Mouse (Mus musculus) liver, embryonic 15.5 days (tissue): ENCODE data around the gene Inpp4b. TPM values are rescaled to one million over a fixed set of nuclear protein-coding genes. Genes with fewer than 3 reads are reported as not detected.

Experiments
- ATAC-seq: fragments of 200-750 bp; cut with Nextera tagmentation; 2 replicates; pipeline ENCODE4 v1.8.0; 2017; ENCODE audit warnings: moderate number of reproducible peaks, mild to moderate bottlenecking, moderate library complexity; ENCODE audit not compliant: insufficient read depth
- H3K27ac ChIP-seq: fragments of 300-500 bp; sonication (generic); replicated peaks from 2 replicates; pipeline ENCODE4 v1.5.1; 2015; ENCODE audit warnings: mild to moderate bottlenecking, inconsistent platforms
- H3K27me3 ChIP-seq: fragments of 300-500 bp; sonication (generic); 2 replicates; pipeline ENCODE4 v1.6.1; 2015; ENCODE audit warnings: mild to moderate bottlenecking, inconsistent platforms
- H3K36me3 ChIP-seq: fragments of 300-500 bp; sonication (generic); replicated peaks from 2 replicates; pipeline ENCODE4 v1.6.1; 2015; ENCODE audit warnings: moderate library complexity, mild to moderate bottlenecking, inconsistent platforms
- H3K4me1 ChIP-seq: fragments of 300-500 bp; sonication (generic); replicated peaks from 2 replicates; pipeline ENCODE4 v1.6.1; 2015; ENCODE audit warnings: inconsistent platforms
- H3K4me2 ChIP-seq: fragments of 300-500 bp; sonication (generic); 2 replicates; pipeline ENCODE4 v1.6.1; 2015; ENCODE audit warnings: moderate library complexity, mild to moderate bottlenecking, inconsistent platforms
- H3K4me3 ChIP-seq: fragments of 300-500 bp; sonication (generic); replicated peaks from 2 replicates; pipeline ENCODE4 v1.5.1; 2015; ENCODE audit warnings: mild to moderate bottlenecking, inconsistent platforms
- H3K9ac ChIP-seq: fragments of 300-500 bp; sonication (generic); 2 replicates; pipeline ENCODE4 v1.6.1; 2015; ENCODE audit warnings: moderate library complexity, mild to moderate bottlenecking, inconsistent platforms
- H3K9me3 ChIP-seq: fragments of 300-500 bp; sonication (generic); replicated peaks from 2 replicates; pipeline ENCODE4 v1.6.1; 2016; ENCODE audit warnings: inconsistent platforms
- WGBS: fragments of 180-500 bp; shearing (Covaris S2); methylation state at CpG from one replicate; pipeline ENCODE4 v1.1.7; 2015; ENCODE audit warnings: mixed read lengths; ENCODE audit not compliant: insufficient replicate concordance; 5-methylcytosine and 5-hydroxymethylcytosine counted together
- polyA plus RNA-seq: library from polyadenylated mRNA; unstranded; fragments of >200 nt; fragmentation: Nextera tagmentation; extraction: Ambion mirVana; gene quantifications from 2 replicates; pipeline ENCODE4 v1.2.1, GENCODE M21; 2015

The Inpp4b gene
- polyA plus RNA-seq, 1 experiment from 2014 or later: 1.5 TPM

DNA sequence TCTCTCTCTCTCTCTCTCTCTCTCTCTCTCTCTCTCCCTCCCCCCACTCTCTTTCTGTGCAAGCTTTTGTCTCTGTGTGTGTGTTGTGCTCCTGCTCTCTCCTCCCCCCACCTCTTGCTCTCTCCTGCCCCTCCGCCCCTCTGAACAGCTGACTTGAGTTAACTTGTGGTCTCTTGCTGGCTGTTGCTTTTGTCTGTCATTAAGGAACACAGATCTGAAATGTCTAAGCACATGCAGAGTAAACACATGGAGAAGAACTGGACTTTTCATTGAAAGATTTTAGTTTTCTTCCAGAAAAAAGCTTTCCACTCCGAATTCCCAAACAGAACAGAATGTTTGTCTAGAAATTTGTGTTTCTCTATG lies 425.9 kb downstream of the Inpp4b start:
- Histone ChIP-seq H3K36me3 (no peaks in the 10 kb centered on the region), H3K4me1 (peaks cover 24% of the 10 kb centered on the region), H3K9ac (no peak overlapping the region), H3K27me3 (no peaks in the 10 kb centered on the region), H3K4me3 (no peak overlapping the region), H3K4me2 (peak overlapping the region; percentile 46), H3K27ac (no peak overlapping the region), H3K9me3 (no peaks in the 10 kb centered on the region)
- WGBS: 23% methylated on average over 2 of the region's 2 CpGs
- no peak for ATAC-seq

DNA sequence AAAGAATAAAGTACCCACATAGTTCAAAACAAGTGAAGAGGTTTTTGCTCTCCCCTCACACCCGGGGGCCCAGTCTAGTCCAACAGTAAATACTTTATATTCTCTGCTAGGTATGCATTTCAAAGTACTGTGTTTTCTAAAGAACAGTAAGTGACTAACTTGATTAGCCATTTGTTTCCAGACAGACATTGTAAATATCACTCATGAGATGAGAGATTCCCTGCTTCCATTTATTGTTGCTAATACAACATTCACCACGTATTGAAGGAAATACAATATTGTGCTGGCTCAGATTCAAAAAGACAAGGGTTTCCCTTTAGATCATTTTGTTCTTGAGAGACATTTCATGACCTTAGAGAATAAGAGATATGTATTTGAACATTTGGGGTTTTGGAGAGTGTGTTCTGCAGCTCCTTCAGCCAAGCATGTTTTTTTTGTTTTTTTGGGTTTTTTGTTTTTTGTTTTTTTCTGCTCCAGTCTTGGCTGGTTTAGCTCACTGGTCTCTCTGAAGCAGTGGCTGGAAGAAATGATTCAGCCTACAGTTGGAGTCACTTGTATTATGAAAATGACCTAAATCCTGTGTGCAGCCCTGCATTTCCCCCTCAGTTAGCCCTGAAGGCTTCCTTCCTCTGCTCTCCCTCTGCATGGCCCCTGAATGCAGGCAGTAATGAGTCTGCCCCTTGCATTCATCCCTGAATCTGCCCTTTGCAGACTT lies 426.5 kb downstream of the Inpp4b start:
- H3K9ac ChIP-seq: no peak overlapping the region
- ATAC-seq: no peak
- no peak overlapping the region for H3K27ac ChIP-seq
- no peaks in the 10 kb centered on the region for H3K9me3 ChIP-seq
- no peaks in the 10 kb centered on the region for H3K36me3 ChIP-seq
- WGBS: 27% methylated on average over 2 of the region's 2 CpGs
- H3K27me3 ChIP-seq: no peaks in the 10 kb centered on the region
- H3K4me2 ChIP-seq: no peak overlapping the region
- peaks cover 30% of the 10 kb centered on the region for H3K4me1 ChIP-seq
- no peak overlapping the region for H3K4me3 ChIP-seq

DNA sequence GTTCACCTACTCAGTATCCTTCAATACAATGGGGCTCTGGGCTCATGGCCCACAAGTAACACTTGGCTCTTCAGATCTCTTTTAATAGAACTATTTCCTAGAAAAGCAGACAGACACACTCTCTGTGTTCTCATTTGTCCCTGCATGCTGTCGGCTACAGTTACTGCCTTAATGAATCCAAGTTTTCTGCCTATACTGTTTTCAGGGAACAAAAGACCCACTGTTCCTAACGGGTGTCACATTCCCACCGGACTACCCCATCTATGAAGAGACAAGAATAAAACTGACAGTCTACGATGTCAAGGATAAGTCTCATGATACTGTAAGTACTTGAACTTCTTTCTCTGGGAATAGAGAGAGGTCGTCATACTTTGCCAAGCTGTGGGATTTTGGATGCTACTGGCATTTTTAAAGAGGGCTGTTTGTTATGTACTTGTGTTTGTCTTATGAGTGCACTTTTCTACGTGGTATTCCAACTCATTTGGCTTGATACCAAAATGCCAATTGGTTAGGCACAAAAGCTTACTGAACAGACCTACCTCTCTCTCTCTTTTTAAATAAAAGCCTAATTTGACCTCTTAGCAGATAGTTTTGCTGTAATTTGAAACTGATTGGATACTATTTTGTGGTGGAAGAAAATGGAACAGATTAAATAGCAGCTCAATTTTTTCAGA lies 428.4 kb downstream of the Inpp4b start:
- Histone ChIP-seq H3K36me3 (no peaks in the 10 kb centered on the region), H3K4me2 (no peak overlapping the region), H3K9me3 (no peaks in the 10 kb centered on the region), H3K27ac (no peak overlapping the region), H3K27me3 (no peaks in the 10 kb centered on the region), H3K4me3 (no peak overlapping the region), H3K4me1 (peaks cover 38% of the 10 kb centered on the region), H3K9ac (no peak overlapping the region)
- no peak for ATAC-seq
- 73% methylated on average over 6 of the region's 6 CpGs for WGBS

DNA sequence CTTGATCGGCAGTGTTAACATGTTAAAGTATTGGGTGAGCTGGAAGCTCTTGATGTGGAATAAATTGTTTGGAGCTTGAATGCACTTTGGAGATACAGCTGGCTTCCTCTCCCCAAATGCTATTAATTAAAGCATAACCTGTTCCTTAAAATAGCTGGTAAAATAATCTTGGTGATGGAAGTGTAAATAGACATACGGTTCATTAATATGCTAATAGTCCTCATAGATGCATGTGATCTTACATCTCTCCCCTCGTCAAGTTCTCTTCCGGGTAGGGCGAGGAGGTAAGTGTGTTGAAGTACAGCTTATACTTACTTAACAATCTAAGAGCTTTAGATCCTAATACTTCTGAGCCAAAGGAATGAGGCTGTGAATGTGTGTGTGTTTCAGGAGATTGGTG lies 430.5 kb downstream of the Inpp4b start:
- H3K27ac ChIP-seq: 0 out of 2 replicates have a peak overlapping the region, but pooled peaks have one; percentile 60
- H3K9me3 ChIP-seq: no peaks in the 10 kb centered on the region
- H3K4me1 ChIP-seq: peaks cover 24% of the 10 kb centered on the region
- no peaks in the 10 kb centered on the region for H3K36me3 ChIP-seq
- H3K4me2 ChIP-seq: no peak overlapping the region
- WGBS: 76% methylated on average over 5 of the region's 5 CpGs
- no peak overlapping the region for H3K4me3 ChIP-seq
- H3K27me3 ChIP-seq: no peaks in the 10 kb centered on the region
- H3K9ac ChIP-seq: no peak overlapping the region
- ATAC-seq: no peak

DNA sequence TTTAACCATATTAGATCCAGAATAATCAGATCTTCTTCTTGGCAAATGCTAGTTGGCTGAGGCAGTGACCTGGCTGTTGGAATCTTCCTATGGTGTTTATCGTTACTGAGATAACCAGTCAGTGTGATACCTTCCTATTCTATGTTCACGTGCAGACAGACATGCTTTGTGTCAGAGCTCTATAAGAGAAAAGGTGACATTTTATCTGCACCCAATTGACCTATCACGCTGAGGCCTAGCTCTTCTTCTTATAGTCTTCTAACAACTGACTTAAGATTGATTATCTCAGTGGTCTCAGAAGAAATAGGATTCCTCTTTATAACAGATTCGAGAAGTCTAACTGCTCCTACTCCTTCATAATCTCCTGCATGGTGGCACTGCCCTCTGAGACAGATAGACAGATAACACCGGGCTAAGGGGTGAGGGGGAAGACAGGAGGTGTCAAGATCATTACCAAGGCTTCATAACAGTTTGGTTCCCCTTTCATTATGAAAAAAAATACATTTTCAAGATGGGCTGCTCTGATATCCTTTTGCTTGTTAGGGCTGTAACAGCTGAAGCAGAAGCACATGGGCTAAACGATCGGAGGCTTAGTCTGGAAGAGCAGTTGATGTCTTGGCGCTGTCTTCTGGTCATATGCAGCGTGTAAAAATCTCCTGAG lies 431.1 kb downstream of the Inpp4b start:
- Histone ChIP-seq H3K27me3 (no peaks in the 10 kb centered on the region), H3K9me3 (no peaks in the 10 kb centered on the region), H3K36me3 (no peaks in the 10 kb centered on the region), H3K27ac (peak overlapping the region; percentile 60), H3K9ac (no peak overlapping the region), H3K4me3 (no peak overlapping the region), H3K4me1 (peaks cover 22% of the 10 kb centered on the region), H3K4me2 (peak overlapping the region; percentile 50)
- peak; percentile 66 for ATAC-seq
- WGBS: 13% methylated on average over 9 of the region's 9 CpGs

DNA sequence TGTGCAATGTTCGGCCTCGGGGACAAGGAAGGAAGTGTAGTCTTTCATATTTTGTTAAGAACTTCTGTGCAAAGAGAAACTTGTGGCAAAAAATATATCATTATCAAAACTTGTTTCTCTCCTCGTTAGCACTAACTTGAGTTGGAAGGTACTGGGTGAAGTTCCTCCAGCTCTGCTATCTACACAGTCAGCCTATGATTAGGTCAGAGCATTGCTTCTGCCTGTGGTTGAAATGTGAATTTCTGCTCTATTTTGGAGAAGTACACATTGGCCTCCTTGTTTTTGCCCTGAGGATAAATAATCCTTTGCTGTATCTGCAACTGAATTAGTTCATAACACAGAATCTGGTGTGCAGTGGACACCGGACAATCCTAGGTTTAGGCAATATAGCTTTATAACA lies 431.7 kb downstream of the Inpp4b start:
- Histone ChIP-seq H3K9ac (no peak overlapping the region), H3K36me3 (no peaks in the 10 kb centered on the region), H3K4me2 (peak overlapping the region; percentile 50), H3K4me3 (no peak overlapping the region), H3K27me3 (no peaks in the 10 kb centered on the region), H3K27ac (peak overlapping the region; percentile 60), H3K9me3 (no peaks in the 10 kb centered on the region), H3K4me1 (peaks cover 22% of the 10 kb centered on the region)
- ATAC-seq: peak; percentile 82
- 17% methylated on average over 4 of the region's 4 CpGs for WGBS

DNA sequence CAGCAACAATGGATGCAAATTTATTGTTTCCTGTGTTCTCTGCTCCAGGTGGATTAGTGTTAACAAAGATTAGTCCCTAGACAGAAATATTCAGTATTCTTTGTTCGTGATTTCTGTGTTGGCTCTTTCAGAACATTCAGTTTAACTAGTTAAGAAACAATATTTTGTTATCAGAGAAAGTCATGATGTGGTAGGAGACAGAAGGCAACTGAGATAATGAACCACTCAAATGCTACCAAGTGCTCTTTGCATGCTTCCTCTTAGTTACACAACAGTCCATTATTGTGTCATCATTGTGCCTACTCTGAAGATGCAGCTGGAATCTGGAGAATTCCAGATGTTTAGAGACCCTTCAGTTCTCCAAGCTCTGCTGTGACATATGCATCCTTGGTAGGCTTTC lies 432.1 kb downstream of the Inpp4b start:
- ATAC-seq: peak; percentile 82
- H3K27me3 ChIP-seq: no peaks in the 10 kb centered on the region
- H3K4me1 ChIP-seq: peaks cover 22% of the 10 kb centered on the region
- peak overlapping the region; percentile 50 for H3K4me2 ChIP-seq
- H3K27ac ChIP-seq: peak overlapping the region; percentile 60; the same call in 1 of the 2 replicates
- 15% methylated on average over 1 of the region's 1 CpGs for WGBS
- H3K9me3 ChIP-seq: no peaks in the 10 kb centered on the region
- no peak overlapping the region for H3K9ac ChIP-seq
- no peak overlapping the region for H3K4me3 ChIP-seq
- no peaks in the 10 kb centered on the region for H3K36me3 ChIP-seq

DNA sequence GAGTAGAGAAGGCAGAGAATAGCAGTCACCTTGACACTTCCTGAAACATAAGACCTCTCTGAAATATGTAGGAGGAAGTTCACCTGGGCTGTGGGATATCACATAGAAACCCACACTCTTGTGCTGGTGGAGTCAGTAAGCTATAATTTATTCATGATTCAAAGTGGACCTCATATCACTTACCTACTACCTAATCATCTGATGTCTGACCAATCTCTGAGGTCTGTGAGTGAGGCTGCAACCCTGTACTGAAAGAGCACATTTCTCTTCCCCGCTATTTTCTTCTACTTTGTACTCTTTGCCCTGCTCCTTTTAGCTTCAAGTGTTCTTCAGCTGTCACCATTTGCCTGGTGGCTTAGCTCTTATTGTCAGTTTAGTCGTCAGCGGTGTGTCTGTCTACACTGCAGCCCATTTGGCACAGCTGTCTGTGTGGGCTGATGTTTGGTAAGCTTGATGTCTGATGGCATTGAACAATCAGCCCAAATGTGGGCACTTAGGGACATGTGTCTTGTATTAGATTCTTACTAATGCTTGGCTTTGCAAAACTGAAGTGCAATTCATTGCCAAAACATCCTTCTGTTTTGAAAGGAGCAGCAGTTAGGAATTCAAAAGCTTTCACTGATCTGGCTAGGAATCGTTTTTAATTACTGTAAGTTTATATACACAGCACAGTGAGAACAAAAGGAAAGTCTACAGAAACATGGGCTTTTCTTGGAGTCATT lies 434.3 kb downstream of the Inpp4b start:
- Histone ChIP-seq H3K4me1 (peaks cover 22% of the 10 kb centered on the region), H3K27ac (no peak overlapping the region), H3K27me3 (no peaks in the 10 kb centered on the region), H3K36me3 (no peaks in the 10 kb centered on the region), H3K9me3 (no peaks in the 10 kb centered on the region), H3K4me3 (no peak overlapping the region), H3K9ac (no peak overlapping the region), H3K4me2 (no peak overlapping the region)
- ATAC-seq: no peak
- WGBS: 70% methylated on average over 4 of the region's 4 CpGs

DNA sequence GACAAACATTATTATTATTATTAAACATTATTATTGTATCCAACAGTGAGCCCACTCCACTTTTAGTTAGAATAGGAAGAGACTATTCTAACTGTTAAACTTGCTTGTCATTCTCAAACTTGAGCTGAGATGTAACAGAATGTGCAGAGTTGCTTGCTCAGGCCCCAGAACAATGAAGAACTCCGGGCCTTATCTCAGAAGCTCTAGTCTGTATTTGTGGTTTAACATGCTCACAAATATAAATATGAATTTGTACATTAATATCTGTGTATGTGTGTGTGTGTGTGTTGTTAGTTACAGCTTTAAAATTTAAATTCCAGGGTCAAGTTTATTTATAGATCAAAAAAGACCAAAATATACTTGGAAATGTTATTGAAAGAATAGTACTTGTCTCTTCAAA lies 435.3 kb downstream of the Inpp4b start:
- WGBS: 32% methylated on average over 1 of the region's 1 CpGs
- Histone ChIP-seq H3K36me3 (no peaks in the 10 kb centered on the region), H3K27ac (no peak overlapping the region), H3K4me1 (peaks cover 22% of the 10 kb centered on the region), H3K27me3 (no peaks in the 10 kb centered on the region), H3K9me3 (no peaks in the 10 kb centered on the region), H3K9ac (no peak overlapping the region), H3K4me3 (no peak overlapping the region), H3K4me2 (no peak overlapping the region)
- no peak for ATAC-seq

DNA sequence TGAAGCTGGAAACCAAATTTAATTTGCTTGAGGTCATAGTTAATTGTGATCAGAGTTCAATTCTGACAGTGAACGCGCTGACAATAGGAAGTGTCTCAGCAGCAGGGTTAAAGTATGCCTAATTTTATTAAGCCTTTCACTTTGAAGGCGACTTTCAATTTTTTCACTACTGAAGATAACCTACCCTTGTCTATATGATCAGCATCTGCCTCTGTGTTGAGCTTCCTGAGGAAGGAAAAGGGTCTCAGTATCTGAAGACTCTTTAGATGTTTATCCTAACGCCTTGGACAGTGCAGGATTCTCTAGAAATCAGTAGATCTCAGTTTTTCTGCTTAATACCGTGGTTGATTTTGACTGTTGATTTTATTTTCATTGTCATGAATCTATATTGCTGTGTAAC lies 437.1 kb downstream of the Inpp4b start:
- Histone ChIP-seq H3K27me3 (no peaks in the 10 kb centered on the region), H3K4me2 (no peak overlapping the region), H3K27ac (no peak overlapping the region), H3K9me3 (no peaks in the 10 kb centered on the region), H3K4me1 (peaks cover 9% of the 10 kb centered on the region; the same call in 1 of the 2 replicates), H3K36me3 (no peaks in the 10 kb centered on the region), H3K9ac (no peak overlapping the region), H3K4me3 (no peak overlapping the region)
- 51% methylated on average over 5 of the region's 5 CpGs for WGBS
- ATAC-seq: no peak

DNA sequence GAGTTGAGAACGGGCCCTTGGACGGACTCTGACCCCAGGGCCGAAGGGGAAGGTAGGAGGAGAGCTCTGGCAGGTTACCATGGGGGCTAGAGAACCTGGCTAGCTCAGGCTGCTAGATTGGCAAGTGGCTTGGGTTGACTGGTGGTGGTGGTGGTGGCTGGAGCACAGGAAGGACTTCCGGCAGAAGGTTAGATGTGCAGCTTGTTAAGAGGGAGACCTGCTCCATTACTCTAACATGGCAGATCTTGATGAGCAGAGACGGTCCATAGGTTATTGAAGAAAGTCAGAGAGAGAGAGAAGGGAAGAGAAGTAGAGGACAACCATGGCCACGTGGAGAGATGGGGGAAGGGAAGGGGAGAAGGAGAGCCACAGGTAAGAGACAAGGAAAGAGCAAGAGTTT lies 437.8 kb downstream of the Inpp4b start:
- no peak overlapping the region for H3K4me3 ChIP-seq
- H3K36me3 ChIP-seq: no peaks in the 10 kb centered on the region
- no peak overlapping the region for H3K9ac ChIP-seq
- no peak for ATAC-seq
- no peaks in the 10 kb centered on the region for H3K27me3 ChIP-seq
- 0 out of 2 replicates have a peak, but pooled peaks cover 4% of the 10 kb centered on the region for H3K4me1 ChIP-seq
- 75% methylated on average over 6 of the region's 6 CpGs for WGBS
- H3K27ac ChIP-seq: no peak overlapping the region
- no peak overlapping the region for H3K4me2 ChIP-seq
- H3K9me3 ChIP-seq: no peaks in the 10 kb centered on the region
